Mouse (Mus musculus): ENCODE results near the gene Eif5a.
A peak's percentile ranks its signal among the peaks of the same experiment; 100 is the strongest.
"Not testable (repeated sequence)": the region's sequence is repeated elsewhere in the genome, so short reads cannot be mapped to it uniquely, and the experiment has no call there.

Gene Eif5a

GRCm38 (mm10) chr11:69945997-69946891 lies 24.5 kb upstream of the Eif5a start:
- no peak for DNase-seq

- no peak for DNase-seq
Observed at GRCm38 (mm10) chr11:69945216-69945615, 23.5 kb upstream of the Eif5a start.

GRCm38 (mm10) chr11:69940962-69941361 lies 19.2 kb upstream of the Eif5a start:
- no peak for DNase-seq

- DNase-seq, result no peak
Observed at GRCm38 (mm10) chr11:69939731-69940130, 18.0 kb upstream of the Eif5a start.

GRCm38 (mm10) chr11:69939181-69939580 lies 17.4 kb upstream of the Eif5a start:
- DNase-seq, result no peak

- no peak for DNase-seq
Observed at GRCm38 (mm10) chr11:69938401-69938979, 16.7 kb upstream of the Eif5a start.

- no peak for DNase-seq
Observed at GRCm38 (mm10) chr11:69937834-69938233, 16.1 kb upstream of the Eif5a start.

- DNase-seq, result no peak
Observed at GRCm38 (mm10) chr11:69937385-69937784, 15.6 kb upstream of the Eif5a start.

GRCm38 (mm10) chr11:69936714-69937347 lies 15.1 kb upstream of the Eif5a start:
- no peak for DNase-seq

- DNase-seq, result peak; percentile 46
Observed at GRCm38 (mm10) chr11:69936156-69936555, 14.4 kb upstream of the Eif5a start.

- peak; percentile 89 for DNase-seq
Observed at GRCm38 (mm10) chr11:69935137-69935879, 13.6 kb upstream of the Eif5a start, which contains the start of gene Ybx2. Gene Ybx2, plus strand, starts transcription at chr11:69935796.

GRCm38 (mm10) chr11:69934681-69935080 lies 12.9 kb upstream of the Eif5a start:
- no peak for DNase-seq

GRCm38 (mm10) chr11:69934169-69934568 lies 12.4 kb upstream of the Eif5a start:
- DNase-seq, result peak; percentile 94

GRCm38 (mm10) chr11:69933066-69933465 lies 11.3 kb upstream of the Eif5a start:
- no peak for DNase-seq

- DNase-seq, result no peak
Observed at GRCm38 (mm10) chr11:69932254-69932653, 10.5 kb upstream of the Eif5a start.

- DNase-seq, result no peak
Observed at GRCm38 (mm10) chr11:69931769-69932168, 10.0 kb upstream of the Eif5a start.

GRCm38 (mm10) chr11:69930967-69931537 lies 9.3 kb upstream of the Eif5a start:
- DNase-seq, result peak; percentile 54

- not testable (repeated sequence) for DNase-seq
Observed at GRCm38 (mm10) chr11:69930176-69930575, 8.4 kb upstream of the Eif5a start.

GRCm38 (mm10) chr11:69929712-69930111 lies 8.0 kb upstream of the Eif5a start:
- no peak for DNase-seq

- no peak for DNase-seq
Observed at GRCm38 (mm10) chr11:69927501-69927900, 5.7 kb upstream of the Eif5a start.

GRCm38 (mm10) chr11:69922796-69923195 lies 1.0 kb upstream of the Eif5a start:
- no peak for DNase-seq

- no peak for DNase-seq
Observed at GRCm38 (mm10) chr11:69922012-69922756, 426 bp upstream of the Eif5a start.
